Mouse (Mus musculus): ENCODE results near the gene Csrnp2. TPM values are rescaled to one million over a fixed set of nuclear protein-coding genes. Genes with fewer than 3 reads are reported as not detected.

Csrnp2 gene
- polyA plus RNA-seq, 1 experiment = 10.8 TPM

DNA sequence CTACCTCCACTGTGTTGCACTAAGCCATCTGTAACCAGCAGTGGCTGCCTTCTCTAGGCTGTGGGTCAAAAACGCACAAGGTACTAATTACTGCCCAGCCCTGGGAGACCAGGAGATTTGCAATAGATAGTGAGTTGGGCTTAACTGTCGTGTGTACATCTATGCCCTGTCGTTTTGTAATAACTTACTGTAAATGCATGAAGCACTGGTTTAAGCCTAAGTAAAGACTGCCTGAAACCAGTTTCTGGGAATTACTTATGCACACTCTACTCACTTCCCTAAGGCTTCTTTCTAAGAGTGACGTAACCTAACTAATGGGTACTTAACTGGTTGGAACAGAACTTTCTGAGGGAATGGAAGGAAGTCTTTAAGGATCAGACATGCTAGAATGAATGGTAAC lies 16.4 kb downstream of the Csrnp2 start:
- TF ChIP-seq POLR2A (IDR thresholded peaks at IDR 0.05; ENCODE audit: low read depth, low read length) (no peak), CTCF (IDR thresholded peaks at IDR 0.05; ENCODE audit: borderline replicate concordance, insufficient read depth, low read length) (no peak)
- no peak overlapping the region for H3K4me3 ChIP-seq (ENCODE audit: insufficient read depth, low read length)
- H3K4me1 ChIP-seq (ENCODE audit: control insufficient read depth, insufficient read depth, low read length) = no peaks in the 10 kb centered on the region
- no peak overlapping the region for H3K27ac ChIP-seq (ENCODE audit: insufficient read depth, low read length)

DNA sequence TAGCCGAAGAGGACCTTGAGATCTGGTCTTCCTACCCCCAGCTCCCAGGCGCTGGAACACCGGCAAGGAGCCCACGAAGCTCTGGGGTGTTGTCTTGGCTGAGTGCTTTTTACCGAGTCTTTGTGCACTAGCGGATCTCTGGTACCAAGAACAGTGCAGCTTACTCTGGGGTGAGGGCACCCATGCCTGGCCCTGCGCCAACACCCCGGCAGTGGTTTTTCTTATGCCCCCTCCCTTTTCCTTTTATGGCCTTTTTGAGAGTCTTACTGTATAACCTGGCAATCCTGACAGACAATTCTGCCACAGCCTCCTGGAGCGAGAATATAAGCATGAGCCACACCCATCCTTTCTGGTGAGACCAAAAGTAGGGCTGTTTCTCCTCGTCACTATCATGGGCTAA lies 16.9 kb downstream of the Csrnp2 start:
- Histone ChIP-seq H3K27ac (ENCODE audit: insufficient read depth, low read length) (no peak overlapping the region), H3K4me1 (ENCODE audit: control insufficient read depth, insufficient read depth, low read length) (no peaks in the 10 kb centered on the region), H3K4me3 (ENCODE audit: insufficient read depth, low read length) (no peak overlapping the region)
- TF ChIP-seq CTCF (IDR thresholded peaks at IDR 0.05; ENCODE audit: borderline replicate concordance, insufficient read depth, low read length) (no peak), POLR2A (IDR thresholded peaks at IDR 0.05; ENCODE audit: low read depth, low read length) (no peak)

DNA sequence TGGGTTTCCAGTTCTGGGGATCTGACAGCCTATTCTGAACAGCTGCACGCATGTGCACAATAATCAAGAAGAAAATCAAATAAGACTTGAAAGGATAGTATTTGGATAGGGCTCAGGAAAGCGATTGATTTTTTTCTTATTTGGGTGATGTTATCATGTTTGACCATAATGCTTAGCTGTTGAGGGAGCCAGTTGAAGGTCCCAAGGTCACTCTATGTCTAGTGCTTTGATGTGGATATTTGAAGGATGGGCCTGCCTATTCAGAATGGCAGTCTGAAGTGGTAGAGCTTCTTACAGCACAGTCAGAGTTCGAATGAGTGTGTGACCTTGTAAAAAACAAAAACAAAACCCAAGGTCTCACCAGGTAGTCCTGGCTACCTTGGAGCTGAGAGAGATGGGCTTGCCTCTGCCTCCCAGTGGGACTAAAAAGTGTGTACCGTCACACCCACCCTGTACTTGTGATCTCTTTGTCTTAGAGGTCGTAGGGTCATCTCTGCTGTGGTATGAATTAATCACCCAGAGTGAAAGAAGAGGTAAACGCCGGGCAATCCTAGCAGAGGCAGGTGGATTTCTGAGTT lies 21.3 kb downstream of the Csrnp2 start:
- H3K4me3 ChIP-seq (ENCODE audit: insufficient read depth, low read length) = no peak overlapping the region
- H3K27ac ChIP-seq (ENCODE audit: insufficient read depth, low read length) = no peak overlapping the region
- no peaks in the 10 kb centered on the region for H3K4me1 ChIP-seq (ENCODE audit: control insufficient read depth, insufficient read depth, low read length)
- TF ChIP-seq POLR2A (IDR thresholded peaks at IDR 0.05; ENCODE audit: low read depth, low read length) (no peak), CTCF (IDR thresholded peaks at IDR 0.05; ENCODE audit: borderline replicate concordance, insufficient read depth, low read length) (no peak)

DNA sequence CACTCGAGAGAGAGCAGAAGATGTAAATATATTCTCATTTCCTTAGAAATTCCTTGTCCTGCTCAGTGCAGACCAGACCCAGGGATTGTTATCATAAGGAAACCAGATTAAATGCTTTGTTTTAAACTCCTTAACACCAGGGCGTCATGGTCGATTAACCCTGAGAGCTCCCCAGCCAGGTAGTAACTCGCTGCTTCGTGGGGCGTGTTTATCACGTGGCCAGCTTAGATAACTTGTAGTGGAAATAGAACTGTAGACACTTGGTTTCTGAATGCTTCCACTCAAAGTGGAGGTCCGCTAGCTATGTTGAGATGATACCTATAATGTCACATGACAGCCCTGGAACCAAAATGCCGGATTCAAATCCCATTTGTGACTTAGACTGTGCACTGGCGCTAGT lies 25.3 kb downstream of the Csrnp2 start:
- no peak for TF ChIP-seq CTCF (IDR thresholded peaks at IDR 0.05; ENCODE audit: borderline replicate concordance, insufficient read depth, low read length)
- no peak for TF ChIP-seq POLR2A (IDR thresholded peaks at IDR 0.05; ENCODE audit: low read depth, low read length)

DNA sequence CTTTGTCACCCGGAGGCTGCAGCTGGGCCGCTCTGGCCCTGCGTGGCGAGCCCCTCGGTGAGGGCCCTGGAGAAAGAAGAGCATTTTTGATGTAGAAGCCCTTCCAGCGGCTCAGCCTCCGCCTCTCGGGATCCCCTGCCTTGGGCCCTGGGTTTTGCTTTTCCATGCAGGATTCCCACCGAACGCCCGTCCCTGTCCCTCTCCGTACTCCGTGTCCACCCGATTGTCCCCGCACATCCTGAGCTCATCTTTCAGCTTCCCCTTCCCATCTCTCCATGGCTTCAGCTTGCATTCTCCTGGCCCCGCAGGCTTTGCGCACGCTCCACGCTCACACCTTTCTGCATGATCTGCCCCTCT lies 26.1 kb downstream of the Csrnp2 start:
- H3K27ac ChIP-seq (ENCODE audit: insufficient read depth, low read length) = no peak overlapping the region

More for the DNA sequence above, 25.3 kb downstream of the Csrnp2 start:
- Histone ChIP-seq H3K4me1 (ENCODE audit: control insufficient read depth, insufficient read depth, low read length) (no peaks in the 10 kb centered on the region), H3K27ac (ENCODE audit: insufficient read depth, low read length) (no peak overlapping the region), H3K4me3 (ENCODE audit: insufficient read depth, low read length) (peak overlapping the region; percentile 63; the same call in 1 of the 2 replicates)

DNA sequence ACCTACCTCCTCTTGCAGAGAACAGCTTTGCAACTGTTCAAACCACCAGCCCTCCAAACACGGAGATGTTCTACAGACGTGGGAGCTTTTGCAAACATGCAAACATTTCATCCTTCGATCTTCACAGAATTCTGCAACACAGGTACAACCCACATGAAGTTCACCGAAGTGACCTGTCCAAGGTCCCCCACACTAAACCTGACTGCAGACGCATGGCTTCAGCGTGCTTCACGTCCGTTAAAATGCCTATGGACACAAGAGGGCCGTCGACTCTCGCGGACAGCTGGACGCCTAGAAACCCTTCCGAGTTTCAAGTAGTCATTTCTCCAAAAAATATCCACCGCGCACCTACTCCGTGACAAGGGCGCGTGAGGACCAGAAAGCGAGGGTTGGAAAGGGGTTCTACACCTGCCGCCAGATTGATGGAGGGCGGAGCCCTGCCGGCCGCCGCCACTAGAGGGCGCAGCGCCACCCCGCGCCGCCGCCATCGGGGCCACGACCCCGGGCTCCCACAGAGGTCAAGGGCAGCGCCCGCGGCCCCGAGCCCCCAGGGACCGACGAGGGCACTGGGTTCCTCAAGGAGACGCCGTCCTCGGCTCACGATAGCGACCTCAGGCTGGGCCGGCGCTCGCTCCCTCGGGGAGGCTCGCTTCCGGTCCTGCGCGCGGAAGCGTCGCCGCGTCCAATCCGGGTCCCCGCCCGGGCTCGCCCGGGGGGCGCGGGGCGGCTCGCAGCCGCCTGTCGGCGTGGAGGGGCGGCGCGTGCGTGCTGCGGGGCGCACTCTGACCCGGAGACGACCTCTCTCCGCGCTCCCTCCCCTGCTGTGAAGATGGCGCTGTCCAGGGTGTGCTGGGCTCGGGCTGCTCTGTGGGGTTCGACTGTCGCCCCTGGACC lies 26.7 kb downstream of the Csrnp2 start, which contains the start of gene Letmd1:
Gene Letmd1, plus strand, starts transcription at position 729 of the 894 bp plus-strand sequence.
- no peaks in the 10 kb centered on the region for H3K4me1 ChIP-seq (ENCODE audit: control insufficient read depth, insufficient read depth, low read length)

More for the DNA sequence above, 26.1 kb downstream of the Csrnp2 start:
- Histone ChIP-seq H3K4me3 (ENCODE audit: insufficient read depth, low read length) (peak overlapping the region; percentile 63), H3K4me1 (ENCODE audit: control insufficient read depth, insufficient read depth, low read length) (no peaks in the 10 kb centered on the region)
- TF ChIP-seq POLR2A (IDR thresholded peaks at IDR 0.05; ENCODE audit: low read depth, low read length) = no peak
- no peak for TF ChIP-seq CTCF (IDR thresholded peaks at IDR 0.05; ENCODE audit: borderline replicate concordance, insufficient read depth, low read length)

DNA sequence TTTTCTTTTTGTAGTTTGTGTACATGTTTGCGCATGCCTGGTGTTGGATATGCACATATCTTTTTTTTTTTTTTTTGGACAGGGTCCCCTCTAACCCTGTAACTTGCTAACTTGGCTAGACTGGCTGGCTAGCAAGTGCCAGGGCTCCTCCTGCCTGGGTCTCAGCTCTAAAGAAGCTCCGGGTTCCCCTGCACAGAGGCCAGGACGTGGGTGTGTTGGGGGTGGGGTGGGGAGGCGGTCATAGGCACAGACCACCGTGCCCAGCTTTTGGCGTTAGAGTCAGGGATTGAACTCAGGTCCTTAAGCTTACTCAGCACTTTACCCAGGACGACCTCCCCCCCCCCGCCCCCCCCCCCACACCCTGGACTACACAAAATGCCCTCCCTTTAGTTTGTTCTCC lies 27.6 kb downstream of the Csrnp2 start:
- Histone ChIP-seq H3K4me3 (ENCODE audit: insufficient read depth, low read length) (no peak overlapping the region), H3K27ac (ENCODE audit: insufficient read depth, low read length) (no peak overlapping the region), H3K4me1 (ENCODE audit: control insufficient read depth, insufficient read depth, low read length) (no peaks in the 10 kb centered on the region)
- TF ChIP-seq CTCF (IDR thresholded peaks at IDR 0.05; ENCODE audit: borderline replicate concordance, insufficient read depth, low read length) = no peak

More for the DNA sequence above, 26.7 kb downstream of the Csrnp2 start, which contains the start of gene Letmd1:
- H3K4me3 ChIP-seq (ENCODE audit: insufficient read depth, low read length) = peak within 1 kb of the TSS; percentile 63
- H3K27ac ChIP-seq (ENCODE audit: insufficient read depth, low read length) = no peak within 1 kb of the TSS
- TF ChIP-seq CTCF (IDR thresholded peaks at IDR 0.05; ENCODE audit: borderline replicate concordance, insufficient read depth, low read length) = peak; percentile 38; the same call in 1 of the 2 replicates
- peak; percentile 74 for TF ChIP-seq POLR2A (IDR thresholded peaks at IDR 0.05; ENCODE audit: low read depth, low read length)

DNA sequence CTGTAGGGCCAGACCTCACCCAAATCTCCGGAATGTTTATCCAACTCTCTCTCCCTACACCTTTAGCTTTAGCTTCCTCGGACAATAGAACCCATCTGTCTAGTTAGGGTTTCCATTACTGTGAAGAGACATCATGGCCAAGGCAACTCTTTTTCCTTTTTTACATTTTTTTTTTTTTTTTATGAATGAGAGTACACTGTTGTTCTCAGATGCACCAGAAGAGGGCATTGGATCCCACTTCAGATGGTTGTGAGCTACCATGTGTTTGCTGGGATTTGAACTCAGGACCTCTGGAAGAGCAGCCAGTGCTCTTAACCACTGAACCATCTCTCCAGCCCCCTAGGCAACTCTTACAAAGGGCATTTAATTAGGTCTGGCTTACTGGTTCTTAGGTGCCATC lies 29.9 kb downstream of the Csrnp2 start:
- H3K27ac ChIP-seq (ENCODE audit: insufficient read depth, low read length) = no peak overlapping the region
- H3K4me3 ChIP-seq (ENCODE audit: insufficient read depth, low read length) = no peak overlapping the region
- no peaks in the 10 kb centered on the region for H3K4me1 ChIP-seq (ENCODE audit: control insufficient read depth, insufficient read depth, low read length)
- TF ChIP-seq CTCF (IDR thresholded peaks at IDR 0.05; ENCODE audit: borderline replicate concordance, insufficient read depth, low read length) = no peak
- TF ChIP-seq POLR2A (IDR thresholded peaks at IDR 0.05; ENCODE audit: low read depth, low read length) = no peak

DNA sequence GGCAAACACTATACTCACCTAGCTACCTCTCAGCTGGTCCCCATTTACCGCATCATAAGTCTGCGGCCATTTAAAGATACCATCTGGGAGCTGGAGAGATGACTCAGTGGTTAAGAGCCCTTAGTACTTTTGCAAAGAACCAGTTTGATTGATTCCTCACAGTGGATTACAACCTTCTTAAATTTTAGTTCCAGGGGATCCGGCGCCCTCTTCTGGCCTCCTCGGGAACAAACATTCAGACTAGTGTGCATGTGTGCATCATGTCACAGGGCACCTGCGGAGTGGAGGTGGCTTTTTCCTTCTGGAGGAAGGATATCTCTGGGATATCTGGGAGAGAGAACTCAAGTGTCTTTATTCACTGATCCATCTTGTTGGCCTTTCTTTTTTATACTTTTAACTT lies 31.6 kb downstream of the Csrnp2 start:
- Histone ChIP-seq H3K4me1 (ENCODE audit: control insufficient read depth, insufficient read depth, low read length) (no peaks in the 10 kb centered on the region), H3K27ac (ENCODE audit: insufficient read depth, low read length) (no peak overlapping the region), H3K4me3 (ENCODE audit: insufficient read depth, low read length) (no peak overlapping the region)
- TF ChIP-seq POLR2A (IDR thresholded peaks at IDR 0.05; ENCODE audit: low read depth, low read length) (no peak), CTCF (IDR thresholded peaks at IDR 0.05; ENCODE audit: borderline replicate concordance, insufficient read depth, low read length) (peak; percentile 16; the same call in 1 of the 2 replicates)

DNA sequence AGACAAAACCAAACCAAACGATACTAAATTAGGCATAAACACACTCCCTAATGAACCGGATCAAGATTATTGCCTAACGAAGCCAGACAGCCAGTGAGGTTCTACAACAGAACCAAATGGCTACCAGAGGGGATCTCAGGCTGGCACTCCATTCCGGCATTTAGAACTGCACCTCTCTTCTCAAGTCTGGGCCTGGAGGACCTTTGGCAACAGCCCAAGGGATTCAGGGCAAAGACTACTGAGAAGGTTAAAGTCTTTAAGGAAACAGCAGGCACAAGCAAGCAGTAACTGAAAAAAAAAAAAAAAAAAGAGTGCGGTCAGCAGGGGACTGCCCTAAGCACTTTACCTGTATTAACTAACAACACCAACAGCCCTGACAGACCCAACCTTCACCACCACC lies 33.2 kb downstream of the Csrnp2 start:
- no peaks in the 10 kb centered on the region for H3K4me1 ChIP-seq (ENCODE audit: control insufficient read depth, insufficient read depth, low read length)
- TF ChIP-seq CTCF (IDR thresholded peaks at IDR 0.05; ENCODE audit: borderline replicate concordance, insufficient read depth, low read length) (no peak), POLR2A (IDR thresholded peaks at IDR 0.05; ENCODE audit: low read depth, low read length) (no peak)
- no peak overlapping the region for H3K27ac ChIP-seq (ENCODE audit: insufficient read depth, low read length)
- no peak overlapping the region for H3K4me3 ChIP-seq (ENCODE audit: insufficient read depth, low read length)

Measured in embryonic fibroblast, embryonic 13.5 days (primary cell).